Comparison of ENCODE assay signal across 8 mouse cellular contexts in genomic region chr4:136454850-136455260, GRCm38 (mm10). TPM values are rescaled to one million over a fixed set of nuclear protein-coding genes. Genes with fewer than 3 reads are reported as not detected.
A peak's percentile ranks its signal among the peaks of the same experiment; 100 is the strongest.
DNase-seq lines count a peak whose midpoint lies in the region; ATAC-seq and TF ChIP-seq lines count a peak whose summit lies in the region.

No protein-coding gene starts in this region.

- 0 out of 2 replicates have a peak overlapping the region, but pooled peaks have one; percentile 2 for H3K4me2 ChIP-seq in forebrain, embryonic 14.5 days (ENCODE audit: low read length)

- H3K4me1 ChIP-seq in forebrain, embryonic 14.5 days (ENCODE audit: control insufficient read depth, insufficient read depth, low read length), result peaks cover 3% of the 10 kb centered on the region; the same call in 1 of the 2 replicates
- H3K4me1 ChIP-seq in lung, adult 2 months (ENCODE audit: control insufficient read depth, insufficient read depth, low read length), result no peaks in the 10 kb centered on the region
- no peaks in the 10 kb centered on the region for H3K4me1 ChIP-seq in olfactory bulb, adult 2 months (ENCODE audit: control insufficient read depth, insufficient read depth, low read length)

- 10% methylated on average over 10 of the region's 10 CpGs for WGBS in forebrain, embryonic 14.5 days
- 2% methylated on average over 10 of the region's 10 CpGs for WGBS in lung, adult 2 months
- WGBS in olfactory bulb, adult 2 months, result 4% methylated on average over 10 of the region's 10 CpGs

- no peaks in the 10 kb centered on the region for H3K36me3 ChIP-seq in forebrain, embryonic 14.5 days (ENCODE audit: control insufficient read depth, insufficient read depth, low read length)

- no peak overlapping the region for H3K4me3 ChIP-seq in forebrain, embryonic 14.5 days (ENCODE audit: low read depth, low read length)
- H3K4me3 ChIP-seq in lung, adult 2 months (replicated peaks; ENCODE audit: extremely low read depth, low read depth, low read length), result peak overlapping the region; percentile 73
- peak overlapping the region; percentile 3; the same call in 1 of the 2 replicates for H3K4me3 ChIP-seq in olfactory bulb, adult 2 months (ENCODE audit: insufficient read depth, low read depth, low read length)

- TF ChIP-seq POLR2A in lung, adult 2 months (IDR thresholded peaks at IDR 0.05; ENCODE audit: borderline replicate concordance, extremely low read depth, low read depth, low read length), result no peak
- TF ChIP-seq POLR2A in olfactory bulb, adult 2 months (IDR thresholded peaks at IDR 0.05; ENCODE audit: insufficient read depth, low read depth, low read length), result no peak

- intact Hi-C loops in heart, postnatal 10 days (cut with DNase I), result loop anchor here (1.0 to 5.0 kb wide), 4 partner anchors 71 to 167 kb away; partner anchors contain the start of genes Kdm1a and Lactbl1

- H3K27me3 ChIP-seq in forebrain, embryonic 14.5 days (replicated peaks; ENCODE audit: control insufficient read depth, insufficient read depth, low read length), result no peaks in the 10 kb centered on the region

- no peaks in the 10 kb centered on the region for H3K9me3 ChIP-seq in forebrain, embryonic 14.5 days (replicated peaks; ENCODE audit: control insufficient read depth, low read length)

- ATAC-seq in forebrain, embryonic 14.5 days, result no peak

- TF ChIP-seq CTCF in lung, adult 2 months (IDR thresholded peaks at IDR 0.05; ENCODE audit: insufficient read depth, low read length), result peak; percentile 79
- TF ChIP-seq CTCF in olfactory bulb, adult 2 months (IDR thresholded peaks at IDR 0.05; ENCODE audit: insufficient read depth, low read depth, low read length), result peak; percentile 57

- no peak overlapping the region for H3K9ac ChIP-seq in forebrain, embryonic 14.5 days (ENCODE audit: low read length)

- no peak overlapping the region for H3K27ac ChIP-seq in forebrain, embryonic 14.5 days (ENCODE audit: low read depth, low read length)
- H3K27ac ChIP-seq in olfactory bulb, adult 2 months (ENCODE audit: insufficient read depth, low read depth, low read length), result no peak overlapping the region

- peak; percentile 89 for DNase-seq in ES-CJ7 (ENCODE audit: low read depth, low spot score)
- peak; percentile 59 for DNase-seq in c-Kit-positive CD71-positive TER-119-positive erythroid progenitor cells, embryonic 14.5 days (ENCODE audit: low spot score)
- DNase-seq in forebrain, embryonic 14.5 days (ENCODE audit: low spot score), result peak; percentile 89
- DNase-seq in heart, postnatal 10 days, result peak; percentile 89 to 93
- DNase-seq in layer of hippocampus, adult 11-12 months (ENCODE audit: low spot score), result peak; percentile 79
- DNase-seq in lung, adult 2 months, result peak; percentile 82
- DNase-seq in thymus, postnatal 14 days, result peak; percentile 74

RNA-seq across cellular contexts. Expression of gene 6030445D17Rik, which starts 7.2 kb away (rescaled TPM):
- polyA plus RNA-seq in forebrain, embryonic 14.5 days (2014; fragmentation: Nextera tagmentation; extraction: Ambion mirVana), result 0.32 TPM in 1 of 2 replicates, not detected in the other
- under 1 TPM; 0.55 to 0.62 TPM for total RNA-seq in heart, postnatal 10 days (2021)
- polyA plus RNA-seq in lung, adult 2 months (2012; rRNA removed), result 0.72 and 1.1 TPM in 2 replicates
- not detected in 2 replicates for polyA plus RNA-seq in olfactory bulb, adult 2 months (2012; ENCODE audit: insufficient read depth, insufficient read length, low replicate concordance, missing spikeins)

RNA-seq across cellular contexts. Expression of gene Luzp1, which starts 14.7 kb away (rescaled TPM):
- 41.7 and 53.3 TPM in 2 replicates for polyA plus RNA-seq in forebrain, embryonic 14.5 days (2014; fragmentation: Nextera tagmentation; extraction: Ambion mirVana)
- total RNA-seq in heart, postnatal 10 days (2021), result 10 to 100 TPM; 58.3 to 69.0 TPM
- polyA plus RNA-seq in lung, adult 2 months (2012; rRNA removed), result 12.5 and 15.7 TPM in 2 replicates
- not detected in 2 replicates for polyA plus RNA-seq in olfactory bulb, adult 2 months (2012; ENCODE audit: insufficient read depth, insufficient read length, low replicate concordance, missing spikeins)

RNA-seq across cellular contexts. Expression of gene Htr1d, which starts 31.5 kb away (rescaled TPM):
- 0.59 and 0.84 TPM in 2 replicates for polyA plus RNA-seq in forebrain, embryonic 14.5 days (2014; fragmentation: Nextera tagmentation; extraction: Ambion mirVana)
- not detected for total RNA-seq in heart, postnatal 10 days (2021)
- polyA plus RNA-seq in lung, adult 2 months (2012; rRNA removed), result 0.10 TPM in 1 of 2 replicates, not detected in the other
- not detected in 2 replicates for polyA plus RNA-seq in olfactory bulb, adult 2 months (2012; ENCODE audit: insufficient read depth, insufficient read length, low replicate concordance, missing spikeins)
